Mouse (Mus musculus) heart, embryonic 16.5 days (tissue): Measurements from ENCODE around the gene Gucy2g. TPM values are rescaled to one million over a fixed set of nuclear protein-coding genes. Genes with fewer than 3 reads are reported as not detected.

Experiments
- ATAC-seq: fragments of 200-750 bp; cut with Nextera tagmentation; replicated peaks from 2 replicates; pipeline ENCODE4 v1.8.0; 2017; ENCODE audit warnings: moderate number of reproducible peaks; ENCODE audit not compliant: insufficient read depth, low FRiP score; ENCODE audit errors: extremely low read depth
- H3K27ac ChIP-seq: fragments of 300-500 bp; sonication (generic); 2 replicates; pipeline ENCODE4 v1.5.1; 2014; ENCODE audit warnings: mild to moderate bottlenecking, low read length, control low read depth, moderate library complexity
- H3K27me3 ChIP-seq: fragments of 300-500 bp; sonication (generic); 2 replicates; pipeline ENCODE4 v1.6.1; 2014; ENCODE audit warnings: low read length, mixed read lengths; ENCODE audit not compliant: control insufficient read depth, insufficient read depth
- H3K36me3 ChIP-seq: fragments of 300-500 bp; sonication (generic); 2 replicates; pipeline ENCODE4 v1.6.1; 2014; ENCODE audit not compliant: control insufficient read depth, insufficient read depth
- H3K4me1 ChIP-seq: fragments of 300-500 bp; sonication (generic); 2 replicates; pipeline ENCODE4 v1.6.1; 2014; ENCODE audit warnings: low read length, mixed read lengths; ENCODE audit not compliant: control insufficient read depth, insufficient read depth
- H3K4me2 ChIP-seq: fragments of 300-500 bp; sonication (generic); 2 replicates; pipeline ENCODE4 v1.6.1; 2014; ENCODE audit warnings: low read depth, mild to moderate bottlenecking, control low read depth, low read length
- H3K4me3 ChIP-seq: fragments of 300-500 bp; sonication (generic); 2 replicates; pipeline ENCODE4 v1.5.1; 2014; ENCODE audit warnings: mild to moderate bottlenecking, control low read depth, low read length
- H3K9ac ChIP-seq: fragments of 300-500 bp; sonication (generic); 2 replicates; pipeline ENCODE4 v1.6.1; 2014; ENCODE audit warnings: low read length, control low read depth
- H3K9me3 ChIP-seq: fragments of 300-500 bp; sonication (generic); replicated peaks from 2 replicates; pipeline ENCODE4 v1.6.1; 2016; ENCODE audit warnings: low read length; ENCODE audit not compliant: control insufficient read depth
- WGBS: fragments of 180-500 bp; shearing (Covaris S2); extraction: QIAGEN DNeasy Blood & Tissue Kit; methylation state at CpG from one replicate; pipeline ENCODE4 v1.1.7; 2014; 5-methylcytosine and 5-hydroxymethylcytosine counted together
- polyA plus RNA-seq: library from polyadenylated mRNA; unstranded; fragments of >200 nt; fragmentation: Nextera tagmentation; extraction: Ambion mirVana; gene quantifications from 2 replicates; pipeline ENCODE4 v1.2.1, GENCODE M21; 2015

The Gucy2g gene
- polyA plus RNA-seq, 1 experiment from 2014 or later, result not detected

- Histone ChIP-seq H3K4me1 (0 out of 2 replicates have a peak, but pooled peaks cover 11% of the 10 kb centered on the region), H3K4me3 (no peak overlapping the region), H3K27me3 (no peaks in the 10 kb centered on the region), H3K9ac (0 out of 2 replicates have a peak overlapping the region, but pooled peaks have one; percentile 7), H3K9me3 (no peaks in the 10 kb centered on the region), H3K4me2 (no peak overlapping the region), H3K36me3 (no peaks in the 10 kb centered on the region), H3K27ac (peak overlapping the region; percentile 23; the same call in 1 of the 2 replicates)
- 58% methylated on average over 2 of the region's 2 CpGs for WGBS
- no peak for ATAC-seq
Observed at GRCm38 (mm10) chr19:55191596-55191995, 49.4 kb downstream of the Gucy2g start.

DNA sequence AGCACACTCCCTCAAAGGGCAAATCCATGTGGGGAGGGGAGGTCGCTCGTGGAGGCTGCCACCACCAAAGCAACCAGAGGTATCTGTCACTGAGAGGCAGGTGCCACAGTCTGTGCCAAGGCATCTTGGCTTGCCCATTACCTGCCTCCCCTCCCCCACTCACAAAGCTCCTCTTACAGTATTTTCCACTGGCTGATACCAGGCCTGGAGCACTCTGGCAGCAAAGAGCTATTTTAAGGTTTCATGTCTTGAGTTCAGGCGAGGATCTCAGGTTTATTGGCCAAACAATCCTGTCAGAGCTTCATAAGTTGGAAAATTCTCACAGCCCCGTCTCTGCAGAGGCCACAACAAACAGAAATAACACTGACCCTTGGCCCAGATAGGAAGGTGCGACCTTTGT, 51.0 kb downstream of the Gucy2g start:
- Histone ChIP-seq H3K4me1 (0 out of 2 replicates have a peak, but pooled peaks cover 11% of the 10 kb centered on the region), H3K36me3 (no peaks in the 10 kb centered on the region), H3K4me3 (no peak overlapping the region), H3K4me2 (no peak overlapping the region), H3K9me3 (no peaks in the 10 kb centered on the region), H3K27ac (no peak overlapping the region), H3K9ac (no peak overlapping the region), H3K27me3 (no peaks in the 10 kb centered on the region)
- 53% methylated on average over 5 of the region's 5 CpGs for WGBS
- ATAC-seq, result no peak

GRCm38 (mm10) chr19:55185651-55186050, 55.4 kb downstream of the Gucy2g start:
- WGBS, result 75% methylated on average over 3 of the region's 3 CpGs
- Histone ChIP-seq H3K4me2 (no peak overlapping the region), H3K27me3 (no peaks in the 10 kb centered on the region), H3K9me3 (no peaks in the 10 kb centered on the region), H3K4me1 (0 out of 2 replicates have a peak, but pooled peaks cover 3% of the 10 kb centered on the region), H3K9ac (no peak overlapping the region), H3K4me3 (no peak overlapping the region), H3K27ac (no peak overlapping the region), H3K36me3 (no peaks in the 10 kb centered on the region)
- no peak for ATAC-seq

- 63% methylated on average over 7 of the region's 7 CpGs for WGBS
- H3K36me3 ChIP-seq, result no peaks in the 10 kb centered on the region
- H3K4me1 ChIP-seq, result 0 out of 2 replicates have a peak, but pooled peaks cover 1% of the 10 kb centered on the region
- H3K27ac ChIP-seq, result no peak overlapping the region
- H3K4me2 ChIP-seq, result no peak overlapping the region
- H3K9me3 ChIP-seq, result no peaks in the 10 kb centered on the region
- no peak for ATAC-seq
- no peak overlapping the region for H3K4me3 ChIP-seq
- no peaks in the 10 kb centered on the region for H3K27me3 ChIP-seq
- H3K9ac ChIP-seq, result no peak overlapping the region
Observed at GRCm38 (mm10) chr19:55185074-55185473, 56.0 kb downstream of the Gucy2g start.

DNA sequence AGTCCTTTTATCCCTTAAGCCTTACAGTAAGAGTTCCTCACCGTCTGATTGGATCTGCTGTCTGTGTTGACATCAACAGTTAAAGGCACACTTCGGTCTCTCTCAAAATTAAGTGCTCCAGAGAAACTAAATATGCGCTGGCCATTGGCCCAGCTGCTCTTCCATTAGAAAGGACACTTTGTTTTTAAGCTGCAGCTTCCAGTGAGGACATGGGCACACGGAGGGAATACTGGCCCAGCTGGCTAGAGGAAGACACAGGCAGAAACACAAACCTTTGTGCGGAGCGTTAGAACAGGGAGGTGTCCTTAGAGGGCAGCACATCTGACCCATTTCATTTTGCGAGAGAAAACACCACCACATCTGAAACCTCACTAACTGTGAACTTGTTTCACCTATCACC, 56.6 kb downstream of the Gucy2g start:
- no peak overlapping the region for H3K4me3 ChIP-seq
- no peaks in the 10 kb centered on the region for H3K9me3 ChIP-seq
- no peak overlapping the region for H3K4me2 ChIP-seq
- no peak for ATAC-seq
- H3K4me1 ChIP-seq, result no peaks in the 10 kb centered on the region
- 71% methylated on average over 7 of the region's 7 CpGs for WGBS
- no peaks in the 10 kb centered on the region for H3K36me3 ChIP-seq
- H3K27ac ChIP-seq, result no peak overlapping the region
- no peak overlapping the region for H3K9ac ChIP-seq
- H3K27me3 ChIP-seq, result no peaks in the 10 kb centered on the region

GRCm38 (mm10) chr19:55180433-55180832, 60.6 kb downstream of the Gucy2g start, which contains the start of gene Tectb:
TSS of gene Tectb (plus strand) at chr19:55180733.
- Histone ChIP-seq H3K9ac (no peak within 1 kb of the TSS), H3K9me3 (no peaks in the 10 kb centered on the region), H3K4me3 (no peak within 1 kb of the TSS), H3K4me2 (no peak within 1 kb of the TSS), H3K27me3 (no peaks in the 10 kb centered on the region), H3K36me3 (no peaks in the 10 kb centered on the region), H3K27ac (no peak within 1 kb of the TSS), H3K4me1 (no peaks in the 10 kb centered on the region)
- no peak for ATAC-seq
- WGBS, result 76% methylated on average over 5 of the region's 5 CpGs

DNA sequence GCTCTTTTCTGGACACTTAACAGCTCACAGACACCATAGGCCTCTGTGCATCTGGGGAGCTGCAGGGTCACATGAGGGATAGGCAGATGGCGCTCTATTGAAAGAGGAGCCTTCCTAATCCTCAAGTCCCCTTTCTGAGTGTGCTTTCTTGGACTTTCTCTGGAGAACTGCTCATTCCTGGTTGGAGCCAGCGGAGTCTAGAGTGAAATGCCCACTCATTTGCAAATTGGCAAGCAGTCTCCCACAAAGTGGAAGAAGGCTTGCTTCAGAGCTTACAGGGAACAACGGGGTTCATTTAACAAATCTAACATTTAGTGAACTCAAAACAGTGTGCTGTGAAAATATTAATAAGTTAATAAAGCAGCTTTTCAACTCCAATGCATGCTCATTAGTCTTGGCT, 63.9 kb downstream of the Gucy2g start:
- H3K4me2 ChIP-seq, result no peak overlapping the region
- no peaks in the 10 kb centered on the region for H3K4me1 ChIP-seq
- no peaks in the 10 kb centered on the region for H3K9me3 ChIP-seq
- no peak for ATAC-seq
- H3K27me3 ChIP-seq, result no peaks in the 10 kb centered on the region
- no peak overlapping the region for H3K27ac ChIP-seq
- no peak overlapping the region for H3K9ac ChIP-seq
- no peak overlapping the region for H3K4me3 ChIP-seq
- no peaks in the 10 kb centered on the region for H3K36me3 ChIP-seq
- WGBS, result 80% methylated on average over 3 of the region's 3 CpGs

DNA sequence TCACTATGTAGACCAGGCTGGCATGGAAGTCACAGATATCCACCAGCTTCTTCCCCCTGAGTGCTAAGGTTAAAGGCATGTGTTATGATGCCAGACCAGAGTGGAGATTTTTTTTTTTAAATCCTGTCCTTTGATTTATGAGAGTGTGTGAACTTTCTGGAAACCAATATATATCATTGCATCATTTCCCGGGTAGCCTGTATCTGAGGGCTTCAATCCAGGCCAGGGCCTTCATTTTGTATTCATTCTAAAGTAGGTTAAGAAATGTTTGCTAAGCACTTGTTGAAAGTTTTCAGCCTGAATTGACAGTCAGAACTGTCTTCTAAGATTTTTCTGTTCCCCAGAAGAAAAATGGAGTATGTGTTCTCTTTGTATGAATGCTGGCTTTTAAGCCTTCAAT, 69.5 kb downstream of the Gucy2g start:
- Histone ChIP-seq H3K27me3 (no peaks in the 10 kb centered on the region), H3K9me3 (no peaks in the 10 kb centered on the region), H3K4me3 (no peak overlapping the region), H3K36me3 (no peaks in the 10 kb centered on the region), H3K4me2 (no peak overlapping the region), H3K27ac (no peak overlapping the region), H3K9ac (no peak overlapping the region), H3K4me1 (no peaks in the 10 kb centered on the region)
- WGBS, result 57% methylated on average over 1 of the region's 1 CpGs
- no peak for ATAC-seq

DNA sequence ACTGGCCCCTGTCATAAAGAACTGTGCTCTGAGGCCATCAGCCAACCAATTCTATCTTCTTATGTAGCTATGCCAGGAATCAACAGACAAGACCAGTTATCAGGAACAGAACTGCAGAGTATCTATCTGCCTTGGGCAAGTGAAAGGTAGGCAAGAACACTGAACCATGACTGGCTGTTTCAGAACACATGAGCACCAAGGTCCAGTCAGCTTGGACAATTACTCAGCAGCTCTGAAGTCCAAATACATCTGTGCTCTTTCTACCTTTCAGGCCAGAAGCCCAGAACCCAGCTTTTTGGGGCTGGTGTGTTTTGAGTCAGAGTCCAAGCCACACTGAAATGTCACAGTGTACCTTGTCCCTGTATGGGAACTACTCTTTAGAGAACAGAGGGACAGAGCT, 70.6 kb downstream of the Gucy2g start:
- no peak overlapping the region for H3K9ac ChIP-seq
- no peak overlapping the region for H3K4me2 ChIP-seq
- no peak for ATAC-seq
- H3K36me3 ChIP-seq, result no peaks in the 10 kb centered on the region
- no peaks in the 10 kb centered on the region for H3K9me3 ChIP-seq
- no peaks in the 10 kb centered on the region for H3K27me3 ChIP-seq
- no peaks in the 10 kb centered on the region for H3K4me1 ChIP-seq
- H3K4me3 ChIP-seq, result no peak overlapping the region
- no peak overlapping the region for H3K27ac ChIP-seq
